Mouse (Mus musculus) right cerebral cortex, adult 2 months (tissue): ENCODE measurements around the gene Ntan1.
A peak's percentile ranks its signal among the peaks of the same experiment; 100 is the strongest.

Experiments used
- DNase-seq, 2 experiments: peaks; one replicate each; pipeline ENCODE4 v3.0.0; 2021 to 2022; ENCODE audit warnings: low spot score in 2 of 2

Ntan1 gene

GRCm38 (mm10) chr16:13831606-13832005 lies 13.0 kb downstream of the Ntan1 start:
- DNase-seq = no peak

GRCm38 (mm10) chr16:13834382-13834781 lies 15.7 kb downstream of the Ntan1 start:
- no peak for DNase-seq

- no peak for DNase-seq
Measured at GRCm38 (mm10) chr16:13840056-13840455, 21.4 kb downstream of the Ntan1 start.

- no peak for DNase-seq
Measured at GRCm38 (mm10) chr16:13840956-13841355, 22.3 kb downstream of the Ntan1 start.

- no peak for DNase-seq
Measured at GRCm38 (mm10) chr16:13845031-13845430, 26.4 kb downstream of the Ntan1 start.

- no peak for DNase-seq
Measured at GRCm38 (mm10) chr16:13846675-13847074, 28.0 kb downstream of the Ntan1 start.

- no peak for DNase-seq
Measured at GRCm38 (mm10) chr16:13848310-13848709, 29.7 kb downstream of the Ntan1 start.

GRCm38 (mm10) chr16:13851446-13851845 lies 32.8 kb downstream of the Ntan1 start:
- DNase-seq = no peak

- DNase-seq = no peak
Measured at GRCm38 (mm10) chr16:13853886-13854285, 35.2 kb downstream of the Ntan1 start.

GRCm38 (mm10) chr16:13866076-13866475 lies 47.4 kb downstream of the Ntan1 start:
- no peak for DNase-seq

GRCm38 (mm10) chr16:13866616-13867015 lies 48.0 kb downstream of the Ntan1 start:
- DNase-seq = no peak

- peak in 1 of 2 experiments; percentile 10 for DNase-seq
Measured at GRCm38 (mm10) chr16:13867406-13867805, 48.8 kb downstream of the Ntan1 start.

GRCm38 (mm10) chr16:13867910-13868514 lies 49.4 kb downstream of the Ntan1 start:
- no peak for DNase-seq

- DNase-seq = peak in 1 of 2 experiments; percentile 26
Measured at GRCm38 (mm10) chr16:13875483-13875882, 56.8 kb downstream of the Ntan1 start.

- DNase-seq = no peak
Measured at GRCm38 (mm10) chr16:13883094-13883774, 64.6 kb downstream of the Ntan1 start.
